Mouse (Mus musculus) ES-Bruce4 (cell line): ENCODE measurements around the gene Inpp5d.

Source experiments
- EP300 ChIP-seq: IDR thresholded peaks from 2 replicates; pipeline ENCODE4 v1.6.1; 2011; ENCODE audit warnings: low read depth, low read length; ENCODE audit not compliant: insufficient read depth
- POLR2A ChIP-seq: IDR thresholded peaks from one replicate; pipeline ENCODE4 v1.8.1; 2011; ENCODE audit warnings: low read length; ENCODE audit not compliant: insufficient read depth

- TF ChIP-seq EP300, result no peak
- no peak for TF ChIP-seq POLR2A
Measured at GRCm38 (mm10) chr1:87658485-87658884, 38.4 kb downstream of the Inpp5d start.
